Mouse (Mus musculus) liver, adult 2 months (tissue): ENCODE data around the gene Cpa4. TPM values are rescaled to one million over a fixed set of nuclear protein-coding genes. Genes with fewer than 3 reads are reported as not detected.

Experiments
- DNase-seq: peaks from one replicate; pipeline ENCODE4 v3.0.0-alpha.2; 2011; ENCODE audit warnings: low read depth, low spot score; ENCODE audit errors: extremely low read depth
- H3K27ac ChIP-seq: fragments of 200-500 bp; replicated peaks from 2 replicates; pipeline ENCODE4 v1.5.1; 2012; ENCODE audit warnings: low read depth, mild to moderate bottlenecking, control low read depth, inconsistent platforms, low read length; ENCODE audit not compliant: insufficient read depth
- H3K27me3 ChIP-seq: fragments of 200-500 bp; 2 replicates; pipeline ENCODE4 v1.6.1; 2012; ENCODE audit warnings: mild to moderate bottlenecking, moderate library complexity, low read length, inconsistent platforms; ENCODE audit not compliant: control insufficient read depth, insufficient read depth
- H3K36me3 ChIP-seq: fragments of 200-500 bp; 2 replicates; pipeline ENCODE4 v1.6.1; 2012; ENCODE audit warnings: low read length, inconsistent platforms; ENCODE audit not compliant: control insufficient read depth, insufficient read depth
- H3K4me1 ChIP-seq: fragments of 200-500 bp; 2 replicates; pipeline ENCODE4 v1.6.1; 2011; ENCODE audit warnings: low read length; ENCODE audit not compliant: control insufficient read depth, insufficient read depth
- H3K4me3 ChIP-seq: fragments of 200-500 bp; 2 replicates; pipeline ENCODE4 v1.5.1; 2011; ENCODE audit warnings: low read depth, mild to moderate bottlenecking, control low read depth, low read length, moderate library complexity; ENCODE audit not compliant: insufficient read depth
- H3K79me2 ChIP-seq: fragments of 200-500 bp; 2 replicates; pipeline ENCODE4 v1.6.1; 2012; ENCODE audit warnings: inconsistent platforms, mild to moderate bottlenecking, low read length, moderate library complexity; ENCODE audit not compliant: control insufficient read depth, insufficient read depth
- H3K9ac ChIP-seq: fragments of 200-500 bp; 2 replicates; pipeline ENCODE4 v1.6.1; 2012; ENCODE audit warnings: low read depth, mild to moderate bottlenecking, control low read depth, inconsistent platforms, low read length
- CTCF ChIP-seq: fragments of 200-500 bp; IDR thresholded peaks from 2 replicates; pipeline ENCODE4 v1.5.1; 2011; ENCODE audit warnings: low read depth, low read length, control low read depth
- POLR2A ChIP-seq: fragments of 200-500 bp; IDR thresholded peaks from 2 replicates; pipeline ENCODE4 v1.6.1; 2011; ENCODE audit warnings: low read length, control low read depth; ENCODE audit not compliant: insufficient read depth; ENCODE audit errors: extremely low read depth
- WGBS: fragments of 180-500 bp; shearing (Covaris S2); methylation state at CpG from one replicate; pipeline ENCODE4 v1.1.7; 2018; 5-methylcytosine and 5-hydroxymethylcytosine counted together
- polyA plus RNA-seq: library from polyadenylated mRNA; depleted of rRNA; stranded (reverse); fragments of >200 nt; gene quantifications from 2 replicates; pipeline ENCODE4 v1.2.3, GENCODE M21; 2012
- total RNA-seq: library from RNA; depleted of rRNA; stranded (reverse); fragments of >200 nt; gene quantifications from 2 replicates; pipeline ENCODE4 v1.2.3, GENCODE M21; 2014

Gene Cpa4
- total and polyA plus RNA-seq, 2 experiments: not detected

DNA sequence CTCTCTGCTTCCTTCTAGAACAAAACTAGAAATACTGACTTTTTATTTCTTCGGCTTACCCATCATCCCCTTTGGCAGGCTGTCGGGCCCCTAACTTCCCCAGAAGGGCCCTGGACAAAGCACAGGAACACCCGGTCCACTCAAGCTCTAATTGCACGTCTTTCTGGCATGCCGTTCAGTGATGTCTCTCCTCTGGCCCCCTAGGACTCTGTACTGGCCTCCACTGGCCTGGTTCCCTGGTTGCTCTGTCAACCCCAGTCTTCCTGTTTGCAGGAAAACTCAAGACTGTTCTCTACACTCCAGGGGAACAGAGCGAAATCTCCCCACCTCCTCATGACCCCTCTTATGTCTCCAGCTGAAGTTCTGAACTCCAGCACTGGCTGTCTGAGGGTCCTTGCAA, 50.6 kb downstream of the Cpa4 start:
- DNase-seq: no peak
- H3K4me3 ChIP-seq: no peak overlapping the region
- no peak overlapping the region for H3K27ac ChIP-seq
- no peak overlapping the region for H3K9ac ChIP-seq
- H3K36me3 ChIP-seq: no peaks in the 10 kb centered on the region
- WGBS: 70% methylated on average over 6 of the region's 6 CpGs
- H3K79me2 ChIP-seq: no peaks in the 10 kb centered on the region
- TF ChIP-seq POLR2A (no peak), CTCF (no peak)
- H3K27me3 ChIP-seq: peaks cover 2% of the 10 kb centered on the region; the same call in 1 of the 2 replicates
- H3K4me1 ChIP-seq: no peaks in the 10 kb centered on the region

DNA sequence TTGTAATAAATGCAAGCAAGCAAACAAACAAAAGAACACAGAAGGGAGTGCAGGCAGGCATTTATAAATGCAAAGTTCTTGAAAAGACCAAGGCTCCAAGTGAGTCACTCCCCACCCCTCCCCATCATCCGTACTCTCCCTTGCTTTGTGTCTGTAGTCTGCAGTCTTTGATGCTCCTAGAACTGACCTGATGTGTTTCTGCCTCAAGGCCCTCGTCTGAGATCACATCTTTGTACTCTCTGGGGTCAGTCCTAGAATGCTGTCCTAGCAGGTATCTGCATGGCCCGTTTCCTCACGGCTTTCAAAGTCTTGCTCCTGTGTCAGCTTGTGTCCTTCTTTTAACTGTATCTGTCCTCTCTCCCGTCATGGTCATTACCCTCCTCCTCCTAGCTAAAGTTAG, 51.4 kb downstream of the Cpa4 start:
- Histone ChIP-seq H3K4me3 (no peak overlapping the region), H3K79me2 (no peaks in the 10 kb centered on the region), H3K27me3 (peaks cover 2% of the 10 kb centered on the region; the same call in 1 of the 2 replicates), H3K27ac (no peak overlapping the region), H3K36me3 (no peaks in the 10 kb centered on the region), H3K4me1 (no peaks in the 10 kb centered on the region), H3K9ac (no peak overlapping the region)
- TF ChIP-seq POLR2A (no peak), CTCF (no peak)
- no peak for DNase-seq
- 83% methylated on average over 5 of the region's 5 CpGs for WGBS

DNA sequence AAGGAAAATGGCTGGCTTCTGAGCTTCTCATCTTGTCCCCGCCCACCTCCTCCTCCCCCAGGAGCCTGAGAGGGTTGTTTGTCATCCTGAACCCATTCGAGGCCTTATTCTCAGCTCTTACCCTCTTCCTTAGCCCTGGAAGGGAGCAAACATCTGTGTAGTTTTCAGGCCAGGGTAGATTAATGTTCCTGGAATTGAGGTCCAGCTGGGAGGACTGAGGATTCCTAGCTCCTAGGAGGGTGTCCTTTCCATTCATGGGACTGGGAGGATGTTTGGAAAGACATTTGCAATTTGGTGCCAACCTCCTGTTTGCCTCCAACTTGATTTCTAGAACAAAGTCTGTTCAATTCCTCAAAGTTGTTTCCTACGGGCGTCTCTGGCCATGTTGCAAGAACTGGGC, 52.4 kb downstream of the Cpa4 start:
- Histone ChIP-seq H3K79me2 (no peaks in the 10 kb centered on the region), H3K36me3 (no peaks in the 10 kb centered on the region), H3K9ac (no peak overlapping the region), H3K27ac (no peak overlapping the region), H3K4me3 (no peak overlapping the region), H3K27me3 (peaks cover 2% of the 10 kb centered on the region; the same call in 1 of the 2 replicates), H3K4me1 (no peaks in the 10 kb centered on the region)
- WGBS: 78% methylated on average over 4 of the region's 4 CpGs
- no peak for DNase-seq
- TF ChIP-seq POLR2A (no peak), CTCF (no peak)

DNA sequence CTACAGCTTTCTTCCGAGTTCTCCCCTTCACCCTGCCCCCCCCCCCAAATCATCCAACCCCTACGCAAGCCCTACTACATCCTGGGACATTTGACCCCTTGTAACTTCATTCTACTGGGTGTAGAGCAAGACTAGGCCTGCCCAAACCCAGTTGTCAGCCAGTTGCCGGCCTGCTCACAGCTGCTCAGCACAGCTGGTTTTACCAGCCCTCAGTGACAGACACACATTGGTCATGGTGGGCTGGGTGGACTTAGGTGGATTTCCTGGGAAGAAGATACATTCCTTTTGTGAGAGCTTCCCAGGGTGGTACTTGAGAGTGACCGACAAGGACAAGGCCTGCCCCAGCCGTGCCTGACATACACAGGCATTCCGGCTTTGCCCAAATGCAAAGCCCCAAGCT, 52.8 kb downstream of the Cpa4 start:
- no peaks in the 10 kb centered on the region for H3K27me3 ChIP-seq
- H3K9ac ChIP-seq: no peak overlapping the region
- no peaks in the 10 kb centered on the region for H3K4me1 ChIP-seq
- WGBS: 93% methylated on average over 6 of the region's 6 CpGs
- TF ChIP-seq POLR2A (no peak), CTCF (no peak)
- no peaks in the 10 kb centered on the region for H3K79me2 ChIP-seq
- no peak overlapping the region for H3K27ac ChIP-seq
- no peaks in the 10 kb centered on the region for H3K36me3 ChIP-seq
- no peak for DNase-seq
- no peak overlapping the region for H3K4me3 ChIP-seq

DNA sequence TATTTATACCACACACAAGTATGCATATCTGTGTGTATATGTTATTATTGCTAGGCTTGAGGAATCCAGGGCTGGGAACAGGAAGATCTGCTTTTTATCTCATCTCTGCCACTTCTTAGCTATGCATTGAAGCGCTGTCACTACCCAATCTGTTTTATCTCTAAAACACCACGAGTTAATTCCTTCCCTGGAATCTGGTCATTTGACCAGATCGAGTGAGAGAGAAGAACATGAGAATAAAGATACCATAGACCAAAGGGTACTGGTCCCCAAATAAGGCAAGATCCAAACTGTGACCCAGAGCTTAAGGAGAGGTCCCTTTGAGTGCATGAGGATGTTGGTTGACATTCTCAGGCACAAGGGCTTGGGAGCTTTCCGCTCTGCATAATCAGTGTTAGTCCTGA, 53.8 kb downstream of the Cpa4 start:
- no peak for TF ChIP-seq CTCF
- TF ChIP-seq POLR2A: no peak
- no peaks in the 10 kb centered on the region for H3K4me1 ChIP-seq
- no peaks in the 10 kb centered on the region for H3K27me3 ChIP-seq
- no peak overlapping the region for H3K4me3 ChIP-seq
- 57% methylated on average over 4 of the region's 4 CpGs for WGBS
- peak; percentile 16 for DNase-seq
- no peak overlapping the region for H3K27ac ChIP-seq
- H3K36me3 ChIP-seq: no peaks in the 10 kb centered on the region
- no peaks in the 10 kb centered on the region for H3K79me2 ChIP-seq
- no peak overlapping the region for H3K9ac ChIP-seq

DNA sequence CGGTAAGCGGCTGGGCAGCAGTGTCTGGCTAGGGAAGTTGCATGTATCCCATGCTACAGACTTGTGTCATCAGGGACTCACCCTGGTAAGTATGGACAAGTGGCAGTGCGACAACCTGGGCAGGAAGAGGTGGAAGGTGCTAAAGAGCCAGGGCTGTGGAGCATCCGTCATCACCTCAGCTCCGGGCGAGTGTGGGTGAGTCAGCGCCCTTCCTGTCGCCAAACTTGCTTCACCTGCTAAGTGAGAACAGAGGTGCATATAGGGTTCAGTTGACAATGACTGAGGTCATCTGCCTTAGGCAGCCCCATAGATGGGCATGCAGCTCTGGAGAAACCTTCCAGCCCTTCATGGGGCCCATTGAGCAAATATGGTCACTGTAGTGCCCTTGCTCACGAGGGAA, 56.6 kb downstream of the Cpa4 start:
- Histone ChIP-seq H3K79me2 (no peaks in the 10 kb centered on the region), H3K9ac (no peak overlapping the region), H3K4me3 (no peak overlapping the region), H3K27me3 (no peaks in the 10 kb centered on the region), H3K36me3 (no peaks in the 10 kb centered on the region), H3K4me1 (no peaks in the 10 kb centered on the region), H3K27ac (no peak overlapping the region)
- 91% methylated on average over 9 of the region's 9 CpGs for WGBS
- TF ChIP-seq CTCF: no peak
- TF ChIP-seq POLR2A: no peak
- no peak for DNase-seq
